Mouse (Mus musculus) liver, adult 2 months (tissue): ENCODE results near the gene Rab25.

ENCODE experiments used
- CTCF ChIP-seq: fragments of 200-500 bp; IDR thresholded peaks from 2 replicates; pipeline ENCODE4 v1.5.1; 2011; ENCODE audit warnings: low read depth, low read length, control low read depth
- POLR2A ChIP-seq: fragments of 200-500 bp; IDR thresholded peaks from 2 replicates; pipeline ENCODE4 v1.6.1; 2011; ENCODE audit warnings: low read length, control low read depth; ENCODE audit not compliant: insufficient read depth; ENCODE audit errors: extremely low read depth

DNA sequence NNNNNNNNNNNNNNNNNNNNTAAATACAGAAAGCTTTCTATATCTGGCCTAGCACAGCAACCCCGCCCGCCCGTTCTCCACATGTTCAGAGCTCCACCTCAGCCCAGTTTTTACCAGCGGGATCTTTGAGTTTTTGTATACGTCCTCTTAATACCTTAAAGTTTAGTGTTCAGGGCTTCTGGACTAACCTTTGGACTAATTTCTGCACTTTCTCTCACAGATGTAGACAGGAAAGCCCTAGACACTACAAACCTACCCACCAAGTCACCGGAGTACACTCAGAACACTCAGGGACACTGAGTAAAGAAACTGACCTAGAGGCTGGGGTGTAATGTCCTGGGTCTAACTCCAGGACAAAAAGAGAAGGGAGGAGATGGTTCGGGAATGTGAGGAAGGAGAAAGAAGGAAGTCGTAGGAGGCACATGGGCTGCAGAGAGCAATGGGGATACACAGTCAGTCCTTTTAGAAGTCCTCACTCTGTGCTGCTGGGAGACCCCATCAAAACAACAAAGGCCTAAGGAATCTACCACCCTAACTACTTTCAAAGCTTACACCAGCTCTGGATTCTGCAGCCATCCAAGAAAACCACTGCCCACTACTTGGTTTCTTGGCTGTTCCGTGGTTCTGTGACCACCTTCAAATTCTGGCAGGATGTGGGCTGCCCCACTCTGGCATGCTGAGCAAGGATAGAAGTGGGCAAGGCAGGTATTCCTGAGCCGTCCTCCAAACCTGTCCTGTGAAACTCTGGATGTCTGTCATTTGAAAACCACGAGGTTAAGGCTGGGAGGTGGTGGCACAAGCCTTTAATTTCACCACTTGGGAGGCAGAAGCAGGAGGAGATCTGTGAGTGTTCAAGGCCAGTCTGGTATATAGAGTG lies 54.2 kb downstream of the Rab25 start:
- TF ChIP-seq CTCF (no peak), POLR2A (no peak)
